Mouse (Mus musculus): ENCODE measurements at regions not wholly inside any gene's neighbourhood (a gene's known extent, or its start where the extent isn't known, plus 50 kb on each side); places are given as distances from the start of the nearest gene placed in this dataset.

GRCm38 (mm10) chr4:94149056-94149455 lies 407.3 kb upstream of the Gm10306 start:
- no peak for TF ChIP-seq CHD1 (IDR thresholded peaks at IDR 0.05; ENCODE audit: low read depth, low read length)
- no peak for TF ChIP-seq ZMIZ1 (IDR thresholded peaks at IDR 0.05; ENCODE audit: low read depth, low read length)
- no peak for TF ChIP-seq EP300 (IDR thresholded peaks at IDR 0.05; ENCODE audit: low read length)
- no peak for TF ChIP-seq BHLHE40 (IDR thresholded peaks at IDR 0.05; ENCODE audit: low read depth, low read length)
- TF ChIP-seq KAT2A (IDR thresholded peaks at IDR 0.05; ENCODE audit: insufficient replicate concordance, low read length), result no peak
- no peak for TF ChIP-seq MEF2A (IDR thresholded peaks at IDR 0.05; ENCODE audit: borderline replicate concordance, low read depth, low read length)
- no peak for TF ChIP-seq MAZ (IDR thresholded peaks at IDR 0.05; ENCODE audit: low read depth, low read length)
- TF ChIP-seq POLR2AphosphoS2 (IDR thresholded peaks at IDR 0.05; ENCODE audit: low read depth, low read length), result no peak
- TF ChIP-seq ZC3H11A (IDR thresholded peaks at IDR 0.05; ENCODE audit: low read depth, low read length), result no peak
- no peak for TF ChIP-seq MAX (IDR thresholded peaks at IDR 0.05; ENCODE audit: low read length)
- no peak for TF ChIP-seq HCFC1 (IDR thresholded peaks at IDR 0.05; ENCODE audit: low read depth, low read length)
- TF ChIP-seq PAX5 (IDR thresholded peaks at IDR 0.05; ENCODE audit: low read length), result no peak
- no peak for TF ChIP-seq RAD21 (IDR thresholded peaks at IDR 0.05; ENCODE audit: low read depth, low read length)
- no peak for TF ChIP-seq RCOR1 (conservative IDR thresholded peaks at IDR 0.05; ENCODE audit: low read depth, low read length)
- no peak for TF ChIP-seq NRF1 (IDR thresholded peaks at IDR 0.05; ENCODE audit: low read depth, low read length)
- no peak for TF ChIP-seq CHD2 (IDR thresholded peaks at IDR 0.05; ENCODE audit: low read length)
- TF ChIP-seq MXI1 (IDR thresholded peaks at IDR 0.05; ENCODE audit: low read depth, low read length), result no peak
- H3K36me3 ChIP-seq (replicated peaks in 1 of 2; ENCODE audit: control insufficient read depth in 1 of 2, insufficient read depth in 1 of 2, low read length in 1 of 2), result no peaks in the 10 kb centered on the region
- dilution Hi-C loops (cut with MboI; ENCODE audit: extremely low pct_ligation_motif_present, extremely low pct_unique_long_range_greater_than_20kb, low sequenced_read_pairs), result no loop called here
- DNase-seq (ENCODE audit: extremely low read depth), result no peak
- H3K27ac ChIP-seq (ENCODE audit: insufficient read depth, low read depth), result no peak overlapping the region
- H3K9me3 ChIP-seq (replicated peaks; ENCODE audit: low read length), result no peaks in the 10 kb centered on the region
- H3K4me3 ChIP-seq (replicated peaks in 1 of 3; ENCODE audit: low read depth in 2 of 3, low read length in 2 of 3, poor library complexity in 1 of 3), result no peak overlapping the region
- H3K4me2 ChIP-seq (ENCODE audit: insufficient read depth, low read depth, poor library complexity, severe bottlenecking), result no peak overlapping the region
- in situ Hi-C loops (cut with MboI; ENCODE audit: low pct_ligation_motif_present, low pct_unique_long_range_greater_than_20kb, low sequenced_read_pairs), result no loop called here
- H3K9ac ChIP-seq (ENCODE audit: insufficient read depth, low read depth), result no peak overlapping the region
- no peaks in the 10 kb centered on the region for H3K4me1 ChIP-seq (ENCODE audit: control insufficient read depth in 1 of 2, insufficient read depth in 2 of 2)
- no peaks in the 10 kb centered on the region for H3K27me3 ChIP-seq (replicated peaks)
- no peaks in the 10 kb centered on the region for H3K79me2 ChIP-seq (replicated peaks; ENCODE audit: control insufficient read depth, extremely low read depth, insufficient read depth, poor library complexity, severe bottlenecking)

- H3K9me3 ChIP-seq (replicated peaks; ENCODE audit: low read length), result peaks cover 2% of the 10 kb centered on the region
- H3K27me3 ChIP-seq (replicated peaks), result no peaks in the 10 kb centered on the region
- no peak overlapping the region for H3K4me3 ChIP-seq (replicated peaks in 1 of 3; ENCODE audit: low read depth in 2 of 3, low read length in 2 of 3, poor library complexity in 1 of 3)
- H3K9ac ChIP-seq (ENCODE audit: insufficient read depth, low read depth), result no peak overlapping the region
- TF ChIP-seq MEF2A (IDR thresholded peaks at IDR 0.05; ENCODE audit: borderline replicate concordance, low read depth, low read length) (no peak), HCFC1 (IDR thresholded peaks at IDR 0.05; ENCODE audit: low read depth, low read length) (no peak), ZC3H11A (IDR thresholded peaks at IDR 0.05; ENCODE audit: low read depth, low read length) (no peak)
- H3K4me2 ChIP-seq (ENCODE audit: insufficient read depth, low read depth, poor library complexity, severe bottlenecking), result no peak overlapping the region
- H3K4me1 ChIP-seq (ENCODE audit: control insufficient read depth in 1 of 2, insufficient read depth in 2 of 2), result no peaks in the 10 kb centered on the region
- dilution Hi-C loops (cut with MboI; ENCODE audit: extremely low pct_ligation_motif_present, extremely low pct_unique_long_range_greater_than_20kb, low sequenced_read_pairs) (no loop called here), in situ Hi-C loops (cut with MboI; ENCODE audit: low pct_ligation_motif_present, low pct_unique_long_range_greater_than_20kb, low sequenced_read_pairs) (no loop called here)
- DNase-seq (ENCODE audit: extremely low read depth), result no peak
- H3K27ac ChIP-seq (ENCODE audit: insufficient read depth, low read depth), result no peak overlapping the region
- no peaks in the 10 kb centered on the region for H3K36me3 ChIP-seq (replicated peaks in 1 of 2; ENCODE audit: control insufficient read depth in 1 of 2, insufficient read depth in 1 of 2, low read length in 1 of 2)
- no peaks in the 10 kb centered on the region for H3K79me2 ChIP-seq (replicated peaks; ENCODE audit: control insufficient read depth, extremely low read depth, insufficient read depth, poor library complexity, severe bottlenecking)
These were observed 395.7 kb upstream of the Gm10306 start for GRCm38 (mm10) chr4:94160620-94161019.
